Mouse (Mus musculus): Measurements from ENCODE around the gene Fbln2.

GRCm38 (mm10) chr6:91240537-91240936 is 28.3 kb downstream of the Fbln2 start:
- no peak for TF ChIP-seq CTCF (IDR thresholded peaks at IDR 0.05; ENCODE audit: borderline replicate concordance, control insufficient read depth, extremely low read depth, insufficient read depth, low read length, poor library complexity)
- TF ChIP-seq POLR2A (IDR thresholded peaks at IDR 0.05; ENCODE audit: control insufficient read depth, extremely low read depth, insufficient read depth, low read length, poor library complexity) = no peak

All from thymus, adult 2 months (tissue).